Mouse (Mus musculus) erythroblast, embryonic 14.5 days (primary cell): ENCODE results near the gene Dand5.

ENCODE experiments used
- GATA1 ChIP-seq: IDR thresholded peaks from 2 replicates; pipeline ENCODE4 v1.6.1; 2012; ENCODE audit warnings: low read length, inconsistent platforms, mixed read lengths
- TAL1 ChIP-seq: IDR thresholded peaks from 3 replicates; pipeline ENCODE4 v1.6.1; 2012; ENCODE audit warnings: low read length, inconsistent platforms, mixed read lengths

DNA sequence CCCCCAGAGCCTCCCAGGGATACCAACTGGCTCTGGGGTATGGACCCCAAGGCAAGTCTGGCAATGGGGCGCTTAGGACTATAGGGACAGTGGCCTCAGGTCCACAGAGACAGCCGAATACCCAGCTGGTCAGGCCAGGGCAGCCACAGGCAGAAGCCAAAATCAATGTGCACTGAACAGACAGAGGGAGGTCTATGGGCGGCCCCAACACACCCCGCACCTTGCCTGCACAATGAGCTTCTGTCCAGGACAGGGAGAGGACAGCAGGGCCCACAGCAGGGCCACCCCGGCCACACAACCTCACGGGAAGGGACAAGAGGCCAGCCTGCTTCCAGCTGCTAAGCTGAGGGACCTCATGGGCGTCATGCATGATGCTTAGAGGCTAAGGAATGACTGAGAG lies 28.1 kb downstream of the Dand5 start:
- TF ChIP-seq GATA1 (no peak), TAL1 (no peak)
